Comparison of ENCODE assay signal across 22 mouse cellular contexts in the genomic region with DNA sequence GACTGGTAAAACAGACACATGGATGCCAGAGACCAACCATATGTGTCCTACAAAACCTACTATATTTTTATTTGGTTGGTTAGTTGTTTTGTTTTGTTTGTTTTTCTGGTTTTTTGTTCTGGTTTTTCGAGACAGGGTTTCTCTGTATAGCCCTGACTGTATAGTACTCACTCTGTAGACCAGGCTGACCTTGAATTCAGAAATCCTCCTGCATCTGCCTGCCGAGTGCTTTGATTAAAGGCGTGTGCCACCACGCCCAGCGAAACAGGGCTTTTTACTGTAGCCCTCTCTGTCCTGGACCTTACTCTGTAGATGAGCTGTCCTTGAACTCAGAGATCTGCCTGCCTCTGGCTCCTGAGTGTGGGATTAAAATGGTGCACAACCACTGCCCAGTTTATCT. TPM values are rescaled to one million over a fixed set of nuclear protein-coding genes. Genes with fewer than 3 reads are reported as not detected.
A peak's percentile ranks its signal among the peaks of the same experiment; 100 is the strongest.
DNase-seq lines count a peak whose midpoint lies in the region; ATAC-seq and TF ChIP-seq lines count a peak whose summit lies in the region.
"Had no signal": no experiment of that assay in that cellular context is flagged by ENCODE, and none has a peak within 500 bp of the region (broad histone marks: within the 10 kb centered on the region; RNA-seq: fewer than 3 reads in every experiment).

No protein-coding gene starts in this region.

- no peaks in the 10 kb centered on the region for H3K9me3 ChIP-seq in forebrain, embryonic 15.5 days
- no peaks in the 10 kb centered on the region for H3K9me3 ChIP-seq in forebrain, postnatal 0 days (ENCODE audit: low read length)
- H3K9me3 ChIP-seq: embryonic facial prominence, embryonic 10.5 days; forebrain, embryonic 13.5 days; heart, embryonic 15.5 days had no signal

- 93% methylated on average over 5 of the region's 5 CpGs for WGBS in forebrain, embryonic 15.5 days
- 98% methylated on average over 5 of the region's 5 CpGs for WGBS in forebrain, postnatal 0 days

- no peak overlapping the region for H3K9ac ChIP-seq in forebrain, embryonic 15.5 days (replicated peaks)
- H3K9ac ChIP-seq in forebrain, postnatal 0 days: no peak overlapping the region

- no peak for TF ChIP-seq CTCF in forebrain, postnatal 0 days (IDR thresholded peaks at IDR 0.05; ENCODE audit: low read depth)
- TF ChIP-seq CTCF in layer of hippocampus, adult 2 months (conservative IDR thresholded peaks at IDR 0.05): no peak
- TF ChIP-seq CTCF in testis, adult 2 months (IDR thresholded peaks at IDR 0.05; ENCODE audit: control insufficient read depth, insufficient read depth, insufficient replicate concordance, low read depth, low read length): no peak

- peaks cover 44% of the 10 kb centered on the region for H3K36me3 ChIP-seq in forebrain, embryonic 15.5 days
- peaks cover 31% of the 10 kb centered on the region for H3K36me3 ChIP-seq in forebrain, postnatal 0 days (ENCODE audit: insufficient read depth)
- H3K36me3 ChIP-seq in testis, adult 2 months (ENCODE audit: control insufficient read depth, insufficient read depth, low read length): peaks cover 1% of the 10 kb centered on the region

- no peaks in the 10 kb centered on the region for H3K27me3 ChIP-seq in forebrain, embryonic 15.5 days
- H3K27me3 ChIP-seq in forebrain, postnatal 0 days (ENCODE audit: insufficient read depth, low read length): no peaks in the 10 kb centered on the region
- no peaks in the 10 kb centered on the region for H3K27me3 ChIP-seq in testis, adult 2 months (ENCODE audit: control insufficient read depth, insufficient read depth, low read length)
- H3K27me3 ChIP-seq: forebrain, embryonic 13.5 days; heart, embryonic 15.5 days had no signal

- no peak for ATAC-seq in forebrain, embryonic 15.5 days (replicated peaks)
- ATAC-seq in forebrain, postnatal 0 days: no peak
- ATAC-seq: forebrain, embryonic 13.5 days had no signal

- DNase-seq in forebrain, postnatal 0 days: no peak
- no peak for DNase-seq in layer of hippocampus, adult 2 months (ENCODE audit: low spot score in 2 of 2)
- DNase-seq in layer of hippocampus, postnatal 14 days (ENCODE audit: low spot score in 2 of 2): no peak
- no peak for DNase-seq in testis, postnatal 10 days (ENCODE audit: low spot score)
- no peak for DNase-seq in natural killer cell, adult 2 months (ENCODE audit: low spot score in 2 of 2)
- DNase-seq: adrenal gland, adult 8-10 months; adrenal gland, postnatal 36 days; cerebellum, adult 2 months; cerebellum, postnatal 10 days; gastrocnemius, postnatal 36 days; heart, adult 11 months; heart, postnatal 14 days had no signal

- H3K4me2 ChIP-seq in forebrain, embryonic 15.5 days (replicated peaks): peak overlapping the region; percentile 88; the same call in 1 of the 2 replicates
- no peak overlapping the region for H3K4me2 ChIP-seq in forebrain, postnatal 0 days (ENCODE audit: low read depth)

- no peak overlapping the region for H3K4me3 ChIP-seq in forebrain, embryonic 15.5 days
- H3K4me3 ChIP-seq in forebrain, postnatal 0 days (ENCODE audit: low read depth, low read length): no peak overlapping the region
- peak overlapping the region; percentile 84; the same call in 1 of the 2 replicates for H3K4me3 ChIP-seq in layer of hippocampus, adult 2 months
- H3K4me3 ChIP-seq in testis, adult 2 months (ENCODE audit: control insufficient read depth, low read depth, low read length): peak overlapping the region; percentile 98

- no peak for TF ChIP-seq POLR2A in testis, adult 2 months (IDR thresholded peaks at IDR 0.05; ENCODE audit: control insufficient read depth, low read depth, low read length)

- no peak overlapping the region for H3K27ac ChIP-seq in forebrain, embryonic 15.5 days (replicated peaks)
- H3K27ac ChIP-seq in forebrain, postnatal 0 days (ENCODE audit: low read depth, low read length): no peak overlapping the region
- no peak overlapping the region; the same call in 1 of the 2 replicates for H3K27ac ChIP-seq in layer of hippocampus, adult 2 months
- H3K27ac ChIP-seq in testis, adult 2 months (ENCODE audit: control insufficient read depth, insufficient read depth, low read depth, low read length): no peak overlapping the region
- H3K27ac ChIP-seq: forebrain, embryonic 13.5 days; heart, embryonic 15.5 days had no signal

- H3K4me1 ChIP-seq in forebrain, embryonic 15.5 days: peaks cover 14% of the 10 kb centered on the region
- peaks cover 10% of the 10 kb centered on the region; the same call in 1 of the 2 replicates for H3K4me1 ChIP-seq in forebrain, postnatal 0 days (ENCODE audit: insufficient read depth)
- peaks cover 7% of the 10 kb centered on the region for H3K4me1 ChIP-seq in testis, adult 2 months (ENCODE audit: control insufficient read depth, insufficient read depth, low read length)

RNA-seq across cellular contexts. Expression of a gene that starts 1.5 kb away (rescaled TPM):
- 96.6 and 98.0 TPM in 2 replicates for polyA plus RNA-seq in forebrain, embryonic 15.5 days (2015; fragmentation: Nextera tagmentation; extraction: Ambion mirVana)
- 93.6 and 111 TPM in 2 replicates for total RNA-seq in forebrain, postnatal 0 days (2014; rRNA removed)
- polyA plus RNA-seq in forebrain, postnatal 0 days (2015; fragmentation: Nextera tagmentation; extraction: Ambion mirVana): 68.1 and 75.0 TPM in 2 replicates
- 100 to 1,000 TPM; 114 to 139 TPM for total RNA-seq in layer of hippocampus, adult 2 months (2021)
- total RNA-seq in layer of hippocampus, postnatal 14 days (2021): 100 to 1,000 TPM; 102 to 103 TPM
- 49.1 and 50.8 TPM in 2 replicates for polyA plus RNA-seq in testis, adult 2 months (2012; rRNA removed)

RNA-seq across cellular contexts. Expression of a gene that starts 1.5 kb away (rescaled TPM):
- 20.6 and 21.0 TPM in 2 replicates for polyA plus RNA-seq in forebrain, embryonic 15.5 days (2015; fragmentation: Nextera tagmentation; extraction: Ambion mirVana)
- 3.8 and 4.3 TPM in 2 replicates for total RNA-seq in forebrain, postnatal 0 days (2014; rRNA removed)
- 9.6 and 10.6 TPM in 2 replicates for polyA plus RNA-seq in forebrain, postnatal 0 days (2015; fragmentation: Nextera tagmentation; extraction: Ambion mirVana)
- total RNA-seq in layer of hippocampus, adult 2 months (2021): under 1 TPM; 0.49 to 0.76 TPM
- total RNA-seq in layer of hippocampus, postnatal 14 days (2021): 1 to 10 TPM in 1 of 2 experiments, under 1 TPM in 1; 0.78 to 2.0 TPM
- 4.1 and 5.0 TPM in 2 replicates for polyA plus RNA-seq in testis, adult 2 months (2012; rRNA removed)

RNA-seq across cellular contexts. Expression of a gene that starts 24.6 kb away (rescaled TPM):
- polyA plus RNA-seq in forebrain, embryonic 15.5 days (2015; fragmentation: Nextera tagmentation; extraction: Ambion mirVana): not detected in 2 replicates
- not detected in 2 replicates for total RNA-seq in forebrain, postnatal 0 days (2014; rRNA removed)
- polyA plus RNA-seq in forebrain, postnatal 0 days (2015; fragmentation: Nextera tagmentation; extraction: Ambion mirVana): not detected in 2 replicates
- total RNA-seq in layer of hippocampus, adult 2 months (2021): not detected
- total RNA-seq in layer of hippocampus, postnatal 14 days (2021): not detected
- 40.2 and 44.3 TPM in 2 replicates for polyA plus RNA-seq in testis, adult 2 months (2012; rRNA removed)
- total RNA-seq: adrenal gland, adult 8-10 months; adrenal gland, postnatal 36 days; ES-E14; gastrocnemius, adult 8-10 months; gastrocnemius, postnatal 36 days; heart, postnatal 14 days had no signal
- polyA plus RNA-seq: C2C12; cerebellum, adult 2 months; embryonic facial prominence, embryonic 10.5 days; embryonic facial prominence, embryonic 14.5 days; forebrain, embryonic 13.5 days; heart, embryonic 15.5 days; hindbrain, embryonic 11.5 days had no signal

Comparison
In these comparisons a context has a peak if more than half of its experiments do, and no peak if none do; other contexts are left out.
1. H3K4me3 ChIP-seq: peak in layer of hippocampus, adult 2 months (single experiment) and testis, adult 2 months (single experiment); none in forebrain, embryonic 15.5 days (single experiment) and forebrain, postnatal 0 days (single experiment).